Mouse (Mus musculus): ENCODE results near the gene Ncbp2. TPM values are rescaled to one million over a fixed set of nuclear protein-coding genes. Genes with fewer than 3 reads are reported as not detected.

Gene Ncbp2
- total and polyA plus RNA-seq, 2 experiments from 2014 or later: 18.0 to 63.7 TPM

GRCm38 (mm10) chr16:32004731-32005130, 56.4 kb downstream of the Ncbp2 start:
- WGBS: 94% methylated on average over 3 of the region's 3 CpGs
- Histone ChIP-seq H3K9ac (replicated peaks; ENCODE audit: low read length) (no peak overlapping the region), H3K4me3 (ENCODE audit: low read length) (no peak overlapping the region), H3K4me2 (ENCODE audit: low read depth, low read length) (no peak overlapping the region), H3K27me3 (ENCODE audit: insufficient read depth, low read length) (no peaks in the 10 kb centered on the region), H3K36me3 (ENCODE audit: insufficient read depth, low read length) (no peaks in the 10 kb centered on the region), H3K9me3 (ENCODE audit: low read length) (no peaks in the 10 kb centered on the region), H3K27ac (no peak overlapping the region), H3K4me1 (ENCODE audit: insufficient read depth, low read length) (peaks cover 12% of the 10 kb centered on the region)
- no peak for DNase-seq (ENCODE audit: low spot score)
- no peak for TF ChIP-seq CTCF (IDR thresholded peaks at IDR 0.05; ENCODE audit: low read depth)
- no peak for ATAC-seq

DNA sequence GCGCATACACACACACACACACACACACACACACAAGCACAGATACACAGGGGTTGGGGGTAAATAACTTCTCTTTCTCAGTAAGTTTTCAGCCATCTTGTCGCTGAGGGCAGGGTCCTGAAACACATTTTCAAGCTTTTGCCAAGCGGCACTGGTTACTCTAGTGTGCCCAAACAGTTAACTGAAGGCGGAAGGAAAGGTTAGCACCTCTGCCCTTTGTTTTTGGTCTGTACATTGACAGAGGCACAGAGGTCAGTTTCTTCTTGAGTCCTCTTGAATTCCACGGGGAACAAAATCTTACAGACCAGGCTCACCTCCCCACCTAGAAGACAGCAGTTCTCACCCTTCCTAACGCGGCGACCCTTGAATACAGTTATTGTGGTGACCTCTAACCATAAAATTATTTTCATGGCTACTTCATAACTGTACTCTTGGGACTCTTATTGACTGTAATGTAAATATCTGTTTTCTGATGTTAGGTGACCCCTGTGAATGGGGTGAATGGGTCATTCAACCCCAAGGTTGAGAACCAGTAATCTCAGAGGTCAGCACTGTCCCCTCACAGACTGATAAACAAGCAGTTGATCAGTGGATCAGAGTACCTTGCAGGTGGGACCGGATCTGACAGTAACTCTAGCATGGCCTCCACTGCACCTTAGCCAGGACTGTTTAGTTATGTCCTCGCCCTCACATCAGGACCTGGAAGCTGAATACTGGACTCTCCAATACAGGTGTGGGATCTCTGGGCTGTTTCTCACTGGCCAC, 60.4 kb downstream of the Ncbp2 start:
- Histone ChIP-seq H3K9ac (replicated peaks; ENCODE audit: low read length) (no peak overlapping the region), H3K27me3 (ENCODE audit: insufficient read depth, low read length) (no peaks in the 10 kb centered on the region), H3K4me2 (ENCODE audit: low read depth, low read length) (no peak overlapping the region), H3K27ac (no peak overlapping the region), H3K4me3 (ENCODE audit: low read length) (no peak overlapping the region), H3K4me1 (ENCODE audit: insufficient read depth, low read length) (no peaks in the 10 kb centered on the region), H3K9me3 (ENCODE audit: low read length) (no peaks in the 10 kb centered on the region), H3K36me3 (ENCODE audit: insufficient read depth, low read length) (no peaks in the 10 kb centered on the region)
- ATAC-seq: 0 out of 2 replicates have a peak, but pooled peaks have one; percentile 12
- no peak for DNase-seq (ENCODE audit: low spot score)
- WGBS: 71% methylated on average over 10 of the region's 10 CpGs
- TF ChIP-seq CTCF (IDR thresholded peaks at IDR 0.05; ENCODE audit: low read depth): no peak

GRCm38 (mm10) chr16:32009913-32010312, 61.6 kb downstream of the Ncbp2 start:
- H3K9ac ChIP-seq (replicated peaks; ENCODE audit: low read length): no peak overlapping the region
- no peak overlapping the region for H3K4me3 ChIP-seq (ENCODE audit: low read length)
- TF ChIP-seq CTCF (IDR thresholded peaks at IDR 0.05; ENCODE audit: low read depth): no peak
- no peaks in the 10 kb centered on the region for H3K27me3 ChIP-seq (ENCODE audit: insufficient read depth, low read length)
- no peak for ATAC-seq
- H3K27ac ChIP-seq: no peak overlapping the region
- no peaks in the 10 kb centered on the region for H3K36me3 ChIP-seq (ENCODE audit: insufficient read depth, low read length)
- H3K4me1 ChIP-seq (ENCODE audit: insufficient read depth, low read length): no peaks in the 10 kb centered on the region
- H3K4me2 ChIP-seq (ENCODE audit: low read depth, low read length): no peak overlapping the region
- no peak for DNase-seq (ENCODE audit: low spot score)
- no peaks in the 10 kb centered on the region for H3K9me3 ChIP-seq (ENCODE audit: low read length)
- WGBS: 51% methylated on average over 5 of the region's 5 CpGs

DNA sequence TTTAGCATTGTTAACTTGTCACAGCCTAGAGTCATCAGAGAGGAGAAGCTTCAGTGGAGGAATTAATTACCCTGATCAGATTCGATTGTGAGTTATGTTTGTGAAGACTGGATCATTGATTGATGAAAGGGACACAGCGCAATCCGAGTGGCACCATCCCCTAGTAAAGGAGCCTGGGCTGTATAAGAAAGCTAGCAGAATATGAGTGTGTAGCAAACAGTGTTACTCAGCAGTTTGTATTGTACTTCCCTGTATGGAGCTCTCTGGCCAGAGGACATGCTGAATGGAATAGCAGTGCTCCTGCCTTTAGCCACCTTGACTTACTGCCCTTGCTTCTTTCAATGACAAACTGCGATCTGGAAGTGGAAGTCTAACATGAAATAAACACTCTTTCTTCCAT, 62.0 kb downstream of the Ncbp2 start:
- H3K9me3 ChIP-seq (ENCODE audit: low read length): no peaks in the 10 kb centered on the region
- DNase-seq (ENCODE audit: low spot score) (no peak), ATAC-seq (no peak)
- 79% methylated on average over 4 of the region's 4 CpGs for WGBS
- H3K27ac ChIP-seq: no peak overlapping the region
- TF ChIP-seq CTCF (IDR thresholded peaks at IDR 0.05; ENCODE audit: low read depth): no peak
- no peak overlapping the region for H3K4me2 ChIP-seq (ENCODE audit: low read depth, low read length)
- no peaks in the 10 kb centered on the region for H3K27me3 ChIP-seq (ENCODE audit: insufficient read depth, low read length)
- H3K36me3 ChIP-seq (ENCODE audit: insufficient read depth, low read length): no peaks in the 10 kb centered on the region
- H3K4me1 ChIP-seq (ENCODE audit: insufficient read depth, low read length): no peaks in the 10 kb centered on the region
- H3K9ac ChIP-seq (replicated peaks; ENCODE audit: low read length): no peak overlapping the region
- no peak overlapping the region for H3K4me3 ChIP-seq (ENCODE audit: low read length)

Small RNA genes within 50 kb of the gene (microRNA-seq; reads per million reads assigned to microRNA genes)
- 0 reads per million in 2 experiments for gene Gm26269

Other genes starting within 250 kb of the Ncbp2 start
- 0.14 and 0.16 TPM in 2 replicates for gene Meltf, start 69.7 kb upstream of the Ncbp2 start, total RNA-seq (2014; rRNA removed)
- 0.18 and 0.41 TPM in 2 replicates for gene Meltf, start 69.7 kb upstream of the Ncbp2 start, polyA plus RNA-seq (2015; fragmentation: Nextera tagmentation; extraction: Ambion mirVana)
- gene Pigz, start 14.7 kb upstream of the Ncbp2 start, total RNA-seq (2014; rRNA removed): 6.1 and 16.9 TPM in 2 replicates
- 5.2 and 5.5 TPM in 2 replicates for gene Pigz, start 14.7 kb upstream of the Ncbp2 start, polyA plus RNA-seq (2015; fragmentation: Nextera tagmentation; extraction: Ambion mirVana)
- 111 and 117 TPM in 2 replicates for gene 0610012G03Rik, start within 50 bp of the Ncbp2 start, total RNA-seq (2014; rRNA removed)
- gene 0610012G03Rik, start within 50 bp of the Ncbp2 start, polyA plus RNA-seq (2015; fragmentation: Nextera tagmentation; extraction: Ambion mirVana): 142 and 144 TPM in 2 replicates
- gene Senp5, start 54.8 kb downstream of the Ncbp2 start, total RNA-seq (2014; rRNA removed): 21.3 and 21.4 TPM in 2 replicates
- 11.6 and 11.8 TPM in 2 replicates for gene Senp5, start 54.8 kb downstream of the Ncbp2 start, polyA plus RNA-seq (2015; fragmentation: Nextera tagmentation; extraction: Ambion mirVana)
- 21.7 and 22.5 TPM in 2 replicates for gene Pak2, start 130.8 kb downstream of the Ncbp2 start, total RNA-seq (2014; rRNA removed)
- gene Pak2, start 130.8 kb downstream of the Ncbp2 start, polyA plus RNA-seq (2015; fragmentation: Nextera tagmentation; extraction: Ambion mirVana): 21.8 TPM in 2 replicates
- gene Pigx, start 151.2 kb downstream of the Ncbp2 start, total RNA-seq (2014; rRNA removed): 46.5 and 47.3 TPM in 2 replicates
- 86.7 and 93.3 TPM in 2 replicates for gene Pigx, start 151.2 kb downstream of the Ncbp2 start, polyA plus RNA-seq (2015; fragmentation: Nextera tagmentation; extraction: Ambion mirVana)
- gene Cep19, start 151.3 kb downstream of the Ncbp2 start, total RNA-seq (2014; rRNA removed): 20.1 and 28.2 TPM in 2 replicates
- gene Cep19, start 151.3 kb downstream of the Ncbp2 start, polyA plus RNA-seq (2015; fragmentation: Nextera tagmentation; extraction: Ambion mirVana): 55.0 and 56.0 TPM in 2 replicates
- gene Nrros, start 217.1 kb downstream of the Ncbp2 start, total RNA-seq (2014; rRNA removed): 8.7 and 17.3 TPM in 2 replicates
- gene Nrros, start 217.1 kb downstream of the Ncbp2 start, polyA plus RNA-seq (2015; fragmentation: Nextera tagmentation; extraction: Ambion mirVana): 5.4 and 6.7 TPM in 2 replicates
- not detected in 2 replicates for gene Bex6, start 231.3 kb downstream of the Ncbp2 start, total RNA-seq (2014; rRNA removed)
- not detected in 2 replicates for gene Bex6, start 231.3 kb downstream of the Ncbp2 start, polyA plus RNA-seq (2015; fragmentation: Nextera tagmentation; extraction: Ambion mirVana)

All from hindbrain, postnatal 0 days (tissue).